Mouse (Mus musculus): ENCODE results near the gene Hspb1. TPM values are rescaled to one million over a fixed set of nuclear protein-coding genes. Genes with fewer than 3 reads are reported as not detected.
A peak's percentile ranks its signal among the peaks of the same experiment; 100 is the strongest.

Hspb1 gene
- total RNA-seq, 2 experiments from 2014 or later, result 3.2 to 3.7 TPM

- intact Hi-C loops (cut with DNase I), result no loop called here
- DNase-seq, result no peak
Observed at GRCm38 (mm10) chr5:135884641-135885040, 3.1 kb upstream of the Hspb1 start.

DNA sequence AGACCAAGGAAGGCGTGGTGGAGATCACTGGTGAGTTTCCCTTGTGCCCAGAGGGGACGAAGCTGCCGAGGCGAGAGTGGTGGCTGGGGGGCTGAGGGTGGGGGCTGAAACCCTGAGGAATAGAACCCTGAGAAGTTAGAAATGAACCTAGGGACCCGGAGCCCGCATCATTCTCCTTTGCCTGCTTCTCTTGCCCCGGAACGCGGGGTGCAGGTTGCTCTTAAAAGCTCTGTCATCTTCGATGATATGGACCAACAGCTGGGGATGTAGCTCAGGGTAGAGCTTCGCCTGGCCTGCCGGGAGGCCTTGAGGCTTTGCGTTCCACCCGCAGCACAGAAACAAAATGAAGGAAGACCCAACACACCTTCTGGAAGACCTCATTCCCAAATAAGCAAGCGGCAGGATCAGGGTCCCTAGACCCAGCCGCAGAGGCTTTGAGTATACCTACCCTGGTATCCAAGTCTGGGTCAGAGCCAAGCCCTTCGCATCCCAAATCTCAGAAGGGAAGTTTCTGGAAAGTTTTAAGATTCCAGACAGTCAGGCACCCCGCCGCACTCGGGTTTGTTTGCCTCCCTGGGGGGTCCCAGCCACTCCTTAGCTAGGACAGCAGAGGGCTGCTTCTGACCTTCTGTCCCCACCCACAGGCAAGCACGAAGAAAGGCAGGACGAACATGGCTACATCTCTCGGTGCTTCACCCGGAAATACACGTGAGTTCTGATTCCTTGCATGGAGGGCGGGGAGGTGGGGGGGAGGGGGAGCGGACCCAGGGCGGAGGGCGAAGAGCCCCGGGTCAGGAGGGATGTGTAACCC lies 891 bp downstream of the Hspb1 start:
- no peak for DNase-seq
- intact Hi-C loops (cut with DNase I), result no loop called here

DNA sequence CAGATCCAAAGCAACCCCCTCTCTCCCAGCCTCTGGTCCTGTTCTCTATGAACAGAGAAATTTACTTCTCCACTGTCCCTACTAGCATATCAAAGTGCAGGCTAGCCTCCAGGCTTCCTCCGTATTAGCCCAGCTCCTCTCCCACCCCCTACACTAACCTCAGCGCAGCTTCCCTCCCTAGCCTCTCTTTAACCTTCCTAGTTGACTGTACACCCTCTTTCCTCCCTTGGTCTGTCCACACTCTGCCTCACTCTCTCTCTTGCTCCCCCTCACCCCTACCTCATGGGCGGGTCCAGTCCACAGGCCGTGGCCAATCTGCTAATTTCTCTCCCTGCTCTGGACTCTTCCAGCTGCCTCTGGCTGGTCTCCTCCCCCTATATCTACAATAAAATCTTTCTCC lies 2.6 kb downstream of the Hspb1 start:
- no peak for DNase-seq
- intact Hi-C loops (cut with DNase I), result no loop called here

DNA sequence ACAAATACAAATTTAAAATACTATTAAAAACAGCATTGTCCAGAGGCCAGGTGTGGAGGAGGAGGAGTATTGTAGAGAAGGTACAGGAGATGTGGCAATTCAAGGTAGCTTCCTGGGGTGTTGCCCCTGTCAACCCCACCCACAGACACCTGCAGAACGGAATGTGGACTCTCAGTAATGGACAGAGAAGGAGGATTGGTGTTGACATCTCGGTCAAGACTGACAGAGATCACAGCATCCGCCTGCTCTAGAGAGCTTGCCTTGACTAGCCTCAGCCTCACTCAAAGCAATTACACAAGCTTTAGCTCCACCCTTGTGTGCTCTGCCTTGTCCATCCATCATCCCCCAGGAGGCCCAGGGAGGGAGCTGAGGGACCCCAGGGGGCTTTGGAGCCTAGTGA lies 3.2 kb downstream of the Hspb1 start:
- DNase-seq, result no peak
- intact Hi-C loops (cut with DNase I), result no loop called here

GRCm38 (mm10) chr5:135892589-135893351 lies 5.1 kb downstream of the Hspb1 start:
- DNase-seq, result no peak
- intact Hi-C loops (cut with DNase I), result no loop called here

GRCm38 (mm10) chr5:135894958-135895357 lies 7.2 kb downstream of the Hspb1 start:
- no peak for DNase-seq
- intact Hi-C loops (cut with DNase I), result no loop called here

DNA sequence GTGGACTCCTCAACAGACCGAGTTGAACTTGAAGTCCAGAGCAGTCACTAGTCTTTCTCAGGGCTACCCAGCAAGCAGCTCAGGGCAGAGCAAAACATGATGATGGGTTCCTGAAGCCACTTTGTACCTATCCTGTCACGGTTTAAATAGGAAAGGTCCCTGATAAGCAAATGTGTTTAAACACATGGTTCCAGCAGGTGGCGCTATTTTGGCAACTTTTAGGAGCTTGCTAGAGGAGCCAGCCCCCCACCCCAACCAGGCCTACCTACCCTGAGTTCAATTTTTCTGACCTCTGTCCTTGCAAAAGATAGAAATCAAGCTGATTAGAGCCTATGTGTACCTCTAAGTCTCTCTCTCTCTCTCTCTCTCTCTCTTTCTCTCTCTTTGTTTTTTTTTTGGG lies 10.3 kb downstream of the Hspb1 start:
- DNase-seq, result peak; percentile 67

DNA sequence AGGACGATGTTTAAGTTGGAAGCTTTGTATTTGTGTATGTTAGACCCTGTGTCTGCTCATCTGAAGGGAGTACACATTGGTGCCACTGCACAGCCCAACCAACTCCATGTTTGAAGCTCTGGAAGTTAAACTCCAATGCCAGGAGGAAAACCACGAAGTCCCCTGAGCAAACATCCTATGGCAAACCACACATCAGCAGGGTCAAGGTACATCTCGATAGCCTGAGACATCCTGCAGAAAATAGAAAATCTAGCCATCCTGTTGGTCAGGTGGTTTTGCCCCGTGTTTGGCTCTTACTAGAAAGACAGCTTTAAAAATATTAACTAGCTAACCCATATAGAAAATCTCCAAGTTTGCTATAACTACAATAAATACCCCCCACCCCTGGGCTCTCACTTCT lies 11.3 kb downstream of the Hspb1 start:
- intact Hi-C loops (cut with DNase I), result no loop called here
- DNase-seq, result no peak

More for the DNA sequence above, 10.3 kb downstream of the Hspb1 start:
- intact Hi-C loops (cut with DNase I), result no loop called here

- DNase-seq, result no peak
Observed at GRCm38 (mm10) chr5:135899833-135900232, 12.1 kb downstream of the Hspb1 start.

DNA sequence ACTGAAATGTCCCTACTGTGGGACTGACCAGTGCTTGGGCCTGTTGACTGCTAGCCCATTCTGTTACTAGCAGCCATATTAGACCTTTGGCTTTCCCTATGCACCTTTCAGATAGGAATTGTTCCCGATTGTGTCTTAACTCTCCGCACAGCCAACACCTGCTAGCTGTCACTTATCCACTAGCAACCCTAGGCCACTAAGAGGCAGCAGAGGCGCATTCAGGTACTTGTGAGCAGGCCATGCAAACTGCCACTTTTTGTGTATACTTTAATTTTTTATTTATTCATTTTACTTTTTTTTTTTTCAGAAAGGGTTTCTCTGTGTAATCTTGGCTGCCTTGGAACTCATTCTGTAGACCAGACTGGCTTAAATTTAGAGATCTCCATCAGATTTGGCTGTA lies 13.0 kb downstream of the Hspb1 start:
- peak; percentile 10 for DNase-seq
- intact Hi-C loops (cut with DNase I), result no loop called here

More at GRCm38 (mm10) chr5:135899833-135900232, 12.1 kb downstream of the Hspb1 start:
- intact Hi-C loops (cut with DNase I), result no loop called here

GRCm38 (mm10) chr5:135901354-135902095 lies 13.8 kb downstream of the Hspb1 start:
- DNase-seq, result peak; percentile 12
- intact Hi-C loops (cut with DNase I), result no loop called here

DNA sequence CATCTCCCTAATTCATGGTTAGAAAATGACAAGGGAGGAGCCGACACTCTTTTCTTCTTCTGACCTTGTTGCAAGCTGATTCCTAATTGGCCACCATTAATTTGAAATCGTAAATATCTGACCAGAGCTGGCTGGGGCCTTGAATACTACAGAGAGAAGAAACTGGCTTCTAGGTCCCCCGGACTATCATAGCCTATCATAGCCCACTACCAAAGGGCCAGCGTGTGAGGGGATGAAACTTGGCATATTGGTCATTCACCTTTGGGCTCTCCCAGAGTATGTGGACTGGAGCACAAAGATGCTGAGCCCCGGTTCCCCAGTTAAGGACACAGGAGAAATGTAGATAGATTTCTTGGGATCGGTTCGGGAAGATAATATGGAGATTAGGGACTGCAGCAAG lies 15.3 kb downstream of the Hspb1 start:
- DNase-seq, result no peak
- intact Hi-C loops (cut with DNase I), result no loop called here

GRCm38 (mm10) chr5:135903551-135904151 lies 15.9 kb downstream of the Hspb1 start:
- DNase-seq, result peak; percentile 94
- intact Hi-C loops (cut with DNase I), result no loop called here

- intact Hi-C loops (cut with DNase I), result no loop called here
Observed at GRCm38 (mm10) chr5:135904259-135904658, 16.5 kb downstream of the Hspb1 start.

GRCm38 (mm10) chr5:135905320-135906225 lies 17.9 kb downstream of the Hspb1 start:
- no peak for DNase-seq
- intact Hi-C loops (cut with DNase I), result no loop called here

More at GRCm38 (mm10) chr5:135904259-135904658, 16.5 kb downstream of the Hspb1 start:
- DNase-seq, result no peak

DNA sequence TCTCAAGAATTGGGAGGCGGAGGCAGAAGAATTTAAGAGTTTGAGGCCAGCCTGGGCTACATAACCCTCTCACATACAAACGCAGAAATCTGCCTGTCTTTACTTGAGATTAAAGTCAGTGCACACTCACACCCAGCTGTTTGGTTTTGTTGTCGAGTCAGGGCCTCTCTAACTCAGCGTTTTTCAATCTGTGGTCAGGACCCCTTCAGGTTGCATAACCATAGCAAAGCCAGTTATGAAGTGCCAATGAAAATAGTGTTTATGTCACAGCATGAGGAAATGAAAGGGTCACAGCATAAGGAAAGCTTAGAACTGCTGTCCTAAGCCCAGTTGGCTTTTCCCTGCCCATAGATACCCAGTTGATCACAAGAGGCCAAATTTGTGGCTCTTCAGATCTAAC lies 19.1 kb downstream of the Hspb1 start:
- intact Hi-C loops (cut with DNase I), result no loop called here
- DNase-seq, result no peak

- no peak for DNase-seq
- intact Hi-C loops (cut with DNase I), result no loop called here
Observed at GRCm38 (mm10) chr5:135907256-135907655, 19.5 kb downstream of the Hspb1 start.

DNA sequence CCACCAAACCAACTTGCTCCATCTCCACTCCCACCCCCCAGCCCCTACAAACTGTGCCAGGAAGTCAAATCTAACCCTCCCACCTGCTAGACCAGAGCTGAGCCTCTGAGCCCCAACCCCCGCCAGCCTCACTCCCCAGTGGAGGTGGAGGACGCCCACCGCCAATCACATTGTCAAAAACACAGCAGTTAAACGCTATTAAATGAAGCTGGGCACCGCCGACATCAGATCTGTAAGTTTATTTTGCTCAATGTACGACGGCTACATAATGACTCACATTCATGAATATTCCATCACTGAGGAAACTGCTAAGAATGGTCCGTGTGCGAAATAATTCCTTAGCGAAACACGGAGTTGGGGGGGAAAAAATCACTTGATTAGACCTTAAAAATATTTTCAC lies 20.5 kb downstream of the Hspb1 start:
- no peak for DNase-seq
- intact Hi-C loops (cut with DNase I), result no loop called here

- intact Hi-C loops (cut with DNase I), result no loop called here
Observed at GRCm38 (mm10) chr5:135908989-135909388, 21.3 kb downstream of the Hspb1 start.

GRCm38 (mm10) chr5:135909646-135910045 lies 21.9 kb downstream of the Hspb1 start:
- intact Hi-C loops (cut with DNase I), result no loop called here
- no peak for DNase-seq

More at GRCm38 (mm10) chr5:135908989-135909388, 21.3 kb downstream of the Hspb1 start:
- DNase-seq, result no peak

Measured in left cerebral cortex, postnatal 4 days (tissue).